Mouse (Mus musculus) small intestine, adult 2 months (tissue): ENCODE results near the gene Trim44. TPM values are rescaled to one million over a fixed set of nuclear protein-coding genes. Genes with fewer than 3 reads are reported as not detected.
A peak's percentile ranks its signal among the peaks of the same experiment; 100 is the strongest.

Experiments used
- H3K27ac ChIP-seq: fragments of 200-500 bp; 2 replicates; pipeline ENCODE4 v1.5.1; 2012; ENCODE audit warnings: low read depth, low read length, control low read depth, inconsistent platforms; ENCODE audit not compliant: insufficient read depth
- H3K27me3 ChIP-seq: fragments of 200-500 bp; 2 replicates; pipeline ENCODE4 v1.6.1; 2012; ENCODE audit warnings: mild to moderate bottlenecking, moderate library complexity, low read length, inconsistent platforms; ENCODE audit not compliant: control insufficient read depth, insufficient read depth
- H3K36me3 ChIP-seq: fragments of 200-500 bp; 2 replicates; pipeline ENCODE4 v1.6.1; 2012; ENCODE audit warnings: mild to moderate bottlenecking, low read length, control low read depth, inconsistent platforms; ENCODE audit not compliant: control insufficient read depth, insufficient read depth
- H3K4me1 ChIP-seq: fragments of 200-500 bp; 2 replicates; pipeline ENCODE4 v1.6.1; 2012; ENCODE audit warnings: low read length, inconsistent platforms, mixed read lengths; ENCODE audit not compliant: control insufficient read depth, insufficient read depth, insufficient read length
- H3K4me3 ChIP-seq: fragments of 200-500 bp; 2 replicates; pipeline ENCODE4 v1.5.1; 2012; ENCODE audit warnings: low read depth, mild to moderate bottlenecking, control low read depth, inconsistent platforms, low read length, moderate library complexity
- CTCF ChIP-seq: fragments of 200-500 bp; IDR thresholded peaks from 2 replicates; pipeline ENCODE4 v1.5.1; 2012; ENCODE audit warnings: low read depth, mild to moderate bottlenecking, control low read depth, inconsistent platforms, low read length, moderate library complexity, mixed read lengths; ENCODE audit not compliant: insufficient replicate concordance, insufficient read length; ENCODE audit errors: extremely low read depth
- POLR2A ChIP-seq: fragments of 200-500 bp; IDR thresholded peaks from 2 replicates; pipeline ENCODE4 v1.6.1; 2012; ENCODE audit warnings: low read depth, mild to moderate bottlenecking, control low read depth, inconsistent platforms, low read length, moderate library complexity
- WGBS: fragments of 180-500 bp; shearing (Covaris S2); methylation state at CpG from one replicate; pipeline ENCODE4 v1.1.7; 2018; 5-methylcytosine and 5-hydroxymethylcytosine counted together
- polyA plus RNA-seq: library from polyadenylated mRNA; depleted of rRNA; stranded (reverse); fragments of >200 nt; gene quantifications from 2 replicates; pipeline ENCODE4 v1.2.3, GENCODE M21; 2012

Gene Trim44
- polyA plus RNA-seq, 1 experiment, result 4.2 TPM

- Histone ChIP-seq H3K27me3 (no peaks in the 10 kb centered on the region), H3K4me1 (peaks cover 9% of the 10 kb centered on the region), H3K36me3 (no peaks in the 10 kb centered on the region), H3K27ac (no peak overlapping the region), H3K4me3 (no peak overlapping the region)
- WGBS, result 90% methylated on average over 5 of the region's 5 CpGs
- TF ChIP-seq CTCF (no peak), POLR2A (no peak)
Measured at GRCm38 (mm10) chr2:102403982-102404381, 3.6 kb downstream of the Trim44 start.

- no peak overlapping the region for H3K27ac ChIP-seq
- no peak overlapping the region for H3K4me3 ChIP-seq
- no peaks in the 10 kb centered on the region for H3K27me3 ChIP-seq
- WGBS, result 80% methylated on average over 4 of the region's 4 CpGs
- no peaks in the 10 kb centered on the region for H3K36me3 ChIP-seq
- no peak for TF ChIP-seq CTCF
- no peak for TF ChIP-seq POLR2A
- H3K4me1 ChIP-seq, result peaks cover 9% of the 10 kb centered on the region
Measured at GRCm38 (mm10) chr2:102403306-102403705, 4.3 kb downstream of the Trim44 start.

- 17% methylated on average over 6 of the region's 6 CpGs for WGBS
- Histone ChIP-seq H3K4me1 (peaks cover 9% of the 10 kb centered on the region), H3K27ac (peak overlapping the region; percentile 10), H3K36me3 (no peaks in the 10 kb centered on the region), H3K27me3 (no peaks in the 10 kb centered on the region), H3K4me3 (peak overlapping the region; percentile 73)
- no peak for TF ChIP-seq CTCF
- no peak for TF ChIP-seq POLR2A
Measured at GRCm38 (mm10) chr2:102401352-102401692, 6.3 kb downstream of the Trim44 start.

- Histone ChIP-seq H3K27me3 (no peaks in the 10 kb centered on the region), H3K4me3 (peak overlapping the region; percentile 73), H3K36me3 (no peaks in the 10 kb centered on the region), H3K27ac (peak overlapping the region; percentile 10), H3K4me1 (peaks cover 9% of the 10 kb centered on the region)
- TF ChIP-seq POLR2A (0 out of 2 replicates have a peak, but pooled peaks have one; percentile 13), CTCF (no peak)
- WGBS, result 3% methylated on average over 94 of the region's 94 CpGs
Measured at GRCm38 (mm10) chr2:102400605-102401351, 6.8 kb downstream of the Trim44 start.

GRCm38 (mm10) chr2:102399864-102400604 is 7.6 kb downstream of the Trim44 start:
- Histone ChIP-seq H3K4me3 (peak overlapping the region; percentile 73), H3K27ac (no peak overlapping the region), H3K27me3 (no peaks in the 10 kb centered on the region), H3K4me1 (peaks cover 9% of the 10 kb centered on the region), H3K36me3 (no peaks in the 10 kb centered on the region)
- 43% methylated on average over 48 of the region's 48 CpGs for WGBS
- no peak for TF ChIP-seq POLR2A
- TF ChIP-seq CTCF, result no peak

GRCm38 (mm10) chr2:102396493-102396892 is 11.1 kb downstream of the Trim44 start:
- Histone ChIP-seq H3K36me3 (no peaks in the 10 kb centered on the region), H3K4me1 (peaks cover 9% of the 10 kb centered on the region), H3K4me3 (no peak overlapping the region), H3K27me3 (no peaks in the 10 kb centered on the region), H3K27ac (no peak overlapping the region)
- TF ChIP-seq POLR2A (no peak), CTCF (no peak)
- 35% methylated on average over 1 of the region's 1 CpGs for WGBS

- WGBS, result 82% methylated on average over 1 of the region's 1 CpGs
Measured at GRCm38 (mm10) chr2:102393457-102393856, 14.2 kb downstream of the Trim44 start.

More at GRCm38 (mm10) chr2:102393457-102393856, 14.2 kb downstream of the Trim44 start:
- H3K27me3 ChIP-seq, result no peaks in the 10 kb centered on the region
- no peak for TF ChIP-seq CTCF
- no peak for TF ChIP-seq POLR2A
- no peaks in the 10 kb centered on the region for H3K36me3 ChIP-seq
- no peak overlapping the region for H3K27ac ChIP-seq
- H3K4me3 ChIP-seq, result no peak overlapping the region
- H3K4me1 ChIP-seq, result no peaks in the 10 kb centered on the region
